Mouse (Mus musculus): ENCODE measurements around the gene Trim11.

The Trim11 gene

GRCm38 (mm10) chr11:58955868-58956257, 22.0 kb upstream of the Trim11 start:
- DNase-seq (ENCODE audit: inconsistent ontology term): no peak

DNA sequence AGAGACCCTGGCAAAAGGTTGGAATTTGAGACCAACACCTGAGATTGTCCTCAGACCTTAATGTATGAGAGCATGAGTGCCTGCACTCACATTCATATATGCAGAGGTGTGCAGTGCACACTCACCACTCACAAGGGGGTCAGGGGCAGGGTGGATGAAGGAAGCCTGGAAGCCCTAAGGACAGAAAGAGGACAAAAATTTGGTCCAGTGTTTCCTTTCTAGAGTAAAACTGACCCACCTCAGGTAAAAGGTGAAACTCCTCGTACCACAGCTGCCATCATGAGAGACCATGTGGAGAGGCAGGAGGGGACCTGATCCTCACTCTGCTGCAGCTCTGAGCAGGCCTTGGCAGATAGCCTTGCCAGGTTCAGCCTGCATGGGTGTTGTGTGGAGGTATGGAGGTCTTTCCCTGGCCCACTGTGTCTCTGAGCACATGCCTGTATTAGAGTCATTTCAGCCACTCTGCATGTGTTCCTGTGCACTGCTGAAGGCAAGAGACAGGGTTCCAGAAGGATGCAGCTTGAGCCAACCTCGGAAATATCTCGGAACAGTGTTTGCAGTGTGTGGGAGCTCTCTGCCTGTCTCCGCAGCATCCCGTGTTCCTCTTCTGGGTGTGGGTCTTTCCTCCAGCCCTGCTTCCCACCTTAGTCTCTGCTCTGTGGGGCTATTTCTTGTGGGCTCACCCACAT, 20.5 kb upstream of the Trim11 start:
- DNase-seq (ENCODE audit: inconsistent ontology term): no peak

- DNase-seq (ENCODE audit: inconsistent ontology term): no peak
Observed at GRCm38 (mm10) chr11:58958536-58958935, 19.4 kb upstream of the Trim11 start.

- DNase-seq (ENCODE audit: inconsistent ontology term): no peak
Observed at GRCm38 (mm10) chr11:58959186-58959825, 18.6 kb upstream of the Trim11 start.

GRCm38 (mm10) chr11:58959921-58960465, 17.9 kb upstream of the Trim11 start:
- DNase-seq (ENCODE audit: inconsistent ontology term): peak; percentile 90

DNA sequence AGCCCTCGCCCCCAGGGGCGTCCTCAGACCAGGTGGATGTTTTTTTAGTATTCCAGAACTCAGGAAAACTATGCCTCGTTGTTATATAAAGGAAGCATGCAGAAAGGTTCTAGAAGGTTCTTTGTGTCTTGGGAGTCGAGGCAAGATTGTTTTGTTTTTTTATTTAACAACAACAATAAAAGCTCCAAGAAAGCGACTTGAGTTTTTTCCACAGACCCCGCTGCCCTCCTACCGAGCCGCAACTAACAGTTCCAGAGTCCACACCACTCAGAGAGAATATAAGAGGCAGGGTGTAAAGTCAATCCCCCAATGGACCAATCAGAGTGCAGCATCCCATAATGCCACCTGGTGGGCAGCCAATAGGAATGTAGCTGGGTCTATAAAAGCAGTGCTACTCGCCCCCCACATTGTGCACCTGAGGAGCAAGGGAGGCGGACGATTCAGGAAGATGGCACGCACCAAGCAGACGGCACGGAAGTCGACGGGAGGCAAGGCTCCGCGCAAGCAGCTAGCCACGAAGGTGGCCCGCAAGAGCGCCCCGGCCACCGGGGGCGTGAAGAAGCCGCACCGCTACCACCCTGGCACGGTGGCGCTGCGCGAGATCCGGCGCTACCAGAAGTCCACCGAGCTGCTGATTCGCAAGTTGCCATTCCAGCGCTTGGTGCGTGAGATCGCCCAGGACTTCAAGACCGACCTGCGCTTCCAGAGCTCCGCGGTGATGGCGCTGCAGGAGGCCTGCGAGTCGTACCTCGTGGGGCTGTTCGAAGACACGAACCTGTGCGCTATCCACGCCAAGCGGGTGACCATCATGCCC, 16.3 kb upstream of the Trim11 start:
- no peak for DNase-seq (ENCODE audit: inconsistent ontology term)

GRCm38 (mm10) chr11:58963543-58963942, 14.3 kb upstream of the Trim11 start:
- no peak for DNase-seq (ENCODE audit: inconsistent ontology term)

DNA sequence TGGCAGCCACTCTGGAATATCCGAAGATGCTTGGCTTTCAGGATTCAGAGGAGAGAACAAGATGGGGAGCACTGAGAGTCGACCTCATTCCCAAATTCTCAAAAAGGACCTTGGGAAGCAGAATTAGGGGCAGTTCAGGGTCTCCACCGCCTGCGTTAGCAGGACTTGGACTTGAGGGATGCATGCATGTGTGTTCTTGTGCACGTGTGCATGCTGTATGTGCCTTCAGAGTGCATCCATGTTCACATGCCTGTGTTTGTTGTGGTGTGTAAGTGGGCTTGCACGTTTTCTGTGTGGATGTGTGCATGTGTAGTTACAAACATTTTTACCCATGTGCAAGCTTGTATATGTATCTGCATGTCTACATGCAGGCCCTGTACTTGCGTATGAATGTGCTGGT, 13.7 kb upstream of the Trim11 start:
- no peak for DNase-seq (ENCODE audit: inconsistent ontology term)

- DNase-seq (ENCODE audit: inconsistent ontology term): no peak
Observed at GRCm38 (mm10) chr11:58965001-58965760, 12.7 kb upstream of the Trim11 start.

- DNase-seq (ENCODE audit: inconsistent ontology term): no peak
Observed at GRCm38 (mm10) chr11:58967346-58967745, 10.5 kb upstream of the Trim11 start.

GRCm38 (mm10) chr11:58968551-58968950, 9.3 kb upstream of the Trim11 start:
- DNase-seq (ENCODE audit: inconsistent ontology term): no peak

GRCm38 (mm10) chr11:58969027-58969426, 8.9 kb upstream of the Trim11 start:
- no peak for DNase-seq (ENCODE audit: inconsistent ontology term)

- no peak for DNase-seq (ENCODE audit: inconsistent ontology term)
Observed at GRCm38 (mm10) chr11:58969659-58970058, 8.2 kb upstream of the Trim11 start.

DNA sequence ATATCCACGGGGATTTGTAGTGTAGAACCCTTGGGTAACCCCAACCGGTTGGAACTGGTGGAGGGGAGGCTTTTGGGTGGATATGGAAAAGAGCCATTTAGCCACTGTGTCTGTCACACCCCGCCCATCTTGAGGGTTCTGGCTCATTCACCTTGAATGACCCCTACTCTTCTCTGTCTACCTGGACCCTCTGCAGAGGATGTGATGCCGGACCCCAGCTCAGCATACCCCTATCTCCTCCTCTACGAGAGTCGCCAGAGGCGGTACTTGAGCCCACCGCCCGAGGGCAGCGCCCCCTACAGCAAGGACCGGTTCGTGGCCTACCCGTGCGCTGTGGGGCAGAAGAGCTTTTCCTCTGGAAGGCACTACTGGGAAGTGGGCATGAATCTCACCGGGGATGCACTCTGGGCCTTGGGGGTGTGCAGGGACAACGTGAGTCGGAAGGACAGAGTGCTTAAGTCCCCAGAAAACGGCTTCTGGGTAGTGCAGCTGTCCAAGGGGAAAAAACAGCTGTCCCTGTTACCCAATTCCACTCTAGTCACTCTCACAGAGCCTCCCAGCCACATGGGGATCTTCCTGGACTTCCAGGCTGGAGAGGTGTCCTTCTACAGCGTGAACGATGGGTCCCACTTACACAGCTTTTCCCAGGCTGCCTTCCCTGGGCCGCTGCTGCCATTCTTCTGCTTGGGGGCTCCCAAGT, 6.9 kb upstream of the Trim11 start:
- DNase-seq (ENCODE audit: inconsistent ontology term): no peak

GRCm38 (mm10) chr11:58971796-58972195, 6.1 kb upstream of the Trim11 start:
- no peak for DNase-seq (ENCODE audit: inconsistent ontology term)

- no peak for DNase-seq (ENCODE audit: inconsistent ontology term)
Observed at GRCm38 (mm10) chr11:58974414-58974813, 3.5 kb upstream of the Trim11 start.

GRCm38 (mm10) chr11:58977150-58977549, 743 bp upstream of the Trim11 start:
- DNase-seq (ENCODE audit: inconsistent ontology term): peak; percentile 35

DNA sequence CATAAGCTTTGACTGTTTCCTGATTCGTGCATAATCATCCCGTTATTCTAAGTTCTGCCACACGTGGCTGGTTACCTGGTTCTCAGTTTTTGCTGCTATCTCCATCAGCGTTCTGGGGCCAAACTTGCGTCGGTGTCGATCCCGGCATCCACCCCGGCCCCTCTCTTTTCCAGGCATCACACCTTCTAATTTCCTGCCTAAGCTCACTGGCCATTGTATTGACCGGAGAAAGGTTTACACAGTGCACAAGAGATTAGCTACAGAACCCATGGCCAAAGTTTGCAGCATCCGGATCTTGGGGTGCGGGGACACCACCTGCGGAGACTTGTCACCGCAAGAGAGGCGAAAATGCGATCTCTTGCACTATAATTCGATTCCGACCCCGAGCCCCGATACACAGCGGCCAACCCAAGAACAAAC, 276 bp upstream of the Trim11 start:
- no peak for DNase-seq (ENCODE audit: inconsistent ontology term)

DNA sequence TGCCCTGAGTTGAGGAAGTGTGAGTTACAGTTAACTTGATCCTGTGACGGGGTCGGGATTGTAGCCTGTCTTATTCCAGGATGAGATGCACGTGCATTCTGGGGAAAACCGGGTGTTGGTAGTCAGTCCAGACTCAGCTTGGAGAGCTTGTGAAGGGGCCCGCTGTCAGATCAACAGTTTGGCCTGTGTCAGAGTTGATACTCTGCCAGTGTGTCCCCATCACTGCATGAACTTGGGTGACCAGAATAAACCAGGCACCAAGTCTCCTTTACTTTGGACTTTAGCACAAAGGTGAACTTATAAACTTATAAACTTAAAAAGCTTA, 775 bp downstream of the Trim11 start:
- no peak for DNase-seq (ENCODE audit: inconsistent ontology term)

GRCm38 (mm10) chr11:58979183-58979582, 1.3 kb downstream of the Trim11 start:
- DNase-seq (ENCODE audit: inconsistent ontology term): no peak

GRCm38 (mm10) chr11:58979661-58980060, 1.8 kb downstream of the Trim11 start:
- DNase-seq (ENCODE audit: inconsistent ontology term): peak; percentile 37

Measured in Muller cell, postnatal 12 days (primary cell).